Mouse (Mus musculus): ENCODE data around the gene Ercc4. TPM values are rescaled to one million over a fixed set of nuclear protein-coding genes. Genes with fewer than 3 reads are reported as not detected.

The Ercc4 gene
- 7.7 and 9.1 TPM in 2 replicates for polyA plus RNA-seq (2012; rRNA removed; ENCODE audit: low replicate concordance)

GRCm38 (mm10) chr16:13109156-13109989, at the start of gene Ercc4:
Gene Ercc4, plus strand, starts transcription at chr16:13109684.

Other genes starting within 250 kb of the Ercc4 start
- gene Mrtfb, start 146.8 kb downstream of the Ercc4 start, polyA plus RNA-seq (2012; rRNA removed; ENCODE audit: low replicate concordance): 2.7 and 4.9 TPM in 2 replicates